Mouse (Mus musculus): ENCODE data around the gene Stk33. TPM values are rescaled to one million over a fixed set of nuclear protein-coding genes. Genes with fewer than 3 reads are reported as not detected.
A peak's percentile ranks its signal among the peaks of the same experiment; 100 is the strongest.

Stk33 gene
- under 1 TPM; 0.17 to 0.51 TPM for total RNA-seq (2021)
- long read RNA-seq, experiment 1, partial matches to known transcripts, result 0 of 1 reads
- long read RNA-seq, experiment 1, other reads (novel, unspliced or antisense), result 1 of 1 reads
- long read RNA-seq, experiment 2, result 0 reads

DNA sequence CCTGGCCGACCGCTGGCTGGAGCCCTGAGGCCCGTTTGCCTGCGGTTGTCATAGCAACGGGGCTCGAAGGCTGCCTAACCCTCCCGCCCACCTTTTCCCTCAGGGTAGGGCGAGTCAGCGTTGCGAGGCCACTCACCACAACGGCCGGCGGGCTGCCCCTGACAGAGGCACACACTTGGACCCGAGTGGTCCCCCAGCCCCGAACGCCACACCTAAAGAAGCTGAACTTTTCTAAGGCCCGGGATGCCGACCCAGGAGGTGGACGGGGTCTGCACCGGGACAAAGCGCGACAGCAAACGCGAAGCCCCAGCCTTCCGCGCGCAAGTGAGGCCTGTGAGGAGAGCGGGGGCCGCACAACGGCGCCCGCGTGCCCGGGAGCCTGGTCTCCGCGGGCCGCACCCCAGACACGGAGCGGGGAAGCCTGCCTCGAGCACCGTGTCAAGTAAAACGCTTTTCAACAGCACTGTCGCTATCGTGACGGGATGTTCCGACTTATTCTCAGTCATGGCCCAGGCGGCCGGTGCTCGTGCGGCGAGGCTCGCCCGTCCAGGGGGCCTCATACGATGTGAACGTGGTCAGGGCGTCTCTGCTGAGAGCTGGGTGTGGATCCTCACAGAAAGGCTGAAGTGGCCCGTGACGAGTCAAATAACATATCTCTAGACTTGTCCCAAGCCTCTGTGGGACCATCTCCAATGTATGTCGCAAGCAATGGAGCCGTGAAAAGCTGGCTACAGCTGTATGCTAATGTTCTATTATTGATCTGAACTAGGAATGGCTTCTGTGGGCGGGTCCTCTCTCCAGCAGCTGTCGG, at the start of gene Stk33:
Gene Stk33, minus strand, starts transcription at position 301 of the 811 bp plus-strand sequence.
- DNase-seq, result peak; percentile 69
- no peak for TF ChIP-seq CTCF (IDR thresholded peaks at IDR 0.05)
- peak within 1 kb of the TSS; percentile 75 for H3K4me3 ChIP-seq
- intact Hi-C loops (cut with DNase I), result no loop called here
- peak within 1 kb of the TSS; percentile 65 for H3K27ac ChIP-seq

DNA sequence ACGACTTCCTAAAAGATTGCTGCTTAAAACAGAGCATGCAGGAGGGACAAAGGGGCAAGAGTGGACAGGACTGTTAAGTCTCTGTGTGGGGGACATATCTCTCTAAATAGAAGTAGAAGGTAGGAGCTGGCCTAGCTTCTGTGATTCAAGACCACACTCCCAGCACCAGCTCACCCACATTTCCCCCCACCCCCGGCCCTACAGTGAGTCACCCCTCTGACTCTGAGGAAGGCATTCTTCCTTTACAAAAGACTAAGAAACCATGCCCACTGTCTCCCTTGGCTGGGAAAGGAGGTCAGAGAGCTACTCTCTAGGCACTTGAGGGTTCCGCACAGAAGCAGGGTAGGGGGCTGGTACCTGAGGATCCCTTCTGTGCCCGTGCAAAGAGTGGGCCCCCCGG, 45.3 kb upstream of the Stk33 start:
- no peak for DNase-seq
- H3K27ac ChIP-seq, result no peak overlapping the region
- no peak for TF ChIP-seq CTCF (IDR thresholded peaks at IDR 0.05)
- H3K4me3 ChIP-seq, result no peak overlapping the region
- intact Hi-C loops (cut with DNase I), result no loop called here

DNA sequence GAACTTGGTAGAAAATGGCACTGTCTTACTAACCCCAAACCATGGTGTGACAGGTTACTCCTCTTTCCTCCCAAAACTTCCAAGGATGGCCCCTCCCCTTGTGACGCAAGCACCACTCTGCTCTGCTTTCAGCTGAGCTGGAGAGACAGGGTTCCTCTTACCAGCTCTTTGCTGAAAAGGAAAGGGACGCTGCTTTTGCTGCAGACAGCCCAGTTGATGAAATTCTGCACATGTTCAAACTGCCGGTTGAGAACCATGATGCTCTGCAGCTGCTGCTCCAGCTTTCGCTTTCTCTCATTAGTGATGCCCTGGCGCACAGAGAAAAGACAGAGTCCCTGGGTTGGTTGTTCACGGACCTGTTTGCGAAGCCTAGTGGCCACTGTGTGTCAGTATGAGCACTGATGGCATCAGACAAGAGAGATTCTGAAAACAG, 41.9 kb upstream of the Stk33 start:
- H3K27ac ChIP-seq, result no peak overlapping the region
- peak; percentile 27 for TF ChIP-seq CTCF (IDR thresholded peaks at IDR 0.05)
- H3K4me3 ChIP-seq, result peak overlapping the region; percentile 57
- intact Hi-C loops (cut with DNase I), result no loop called here
- DNase-seq, result peak; percentile 31

DNA sequence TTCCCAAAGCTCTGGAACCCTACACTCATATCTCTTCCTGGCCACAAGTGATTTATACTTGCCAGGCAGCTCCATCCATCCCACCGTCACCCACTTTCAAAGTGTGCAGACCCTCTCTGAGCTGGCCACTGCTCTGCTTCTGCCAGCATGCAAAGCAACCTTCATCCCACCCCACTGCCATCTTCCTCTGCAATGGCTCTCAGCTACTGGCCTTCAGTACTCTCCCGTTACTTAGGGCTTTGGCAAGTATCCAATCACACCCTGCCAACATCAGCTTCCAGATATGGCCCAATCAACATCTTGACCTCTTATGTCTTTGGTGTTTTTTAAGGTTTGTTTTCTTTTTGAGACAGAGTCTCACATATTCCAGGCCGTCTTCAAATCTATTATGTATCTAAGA, 39.0 kb upstream of the Stk33 start:
- intact Hi-C loops (cut with DNase I), result no loop called here

DNA sequence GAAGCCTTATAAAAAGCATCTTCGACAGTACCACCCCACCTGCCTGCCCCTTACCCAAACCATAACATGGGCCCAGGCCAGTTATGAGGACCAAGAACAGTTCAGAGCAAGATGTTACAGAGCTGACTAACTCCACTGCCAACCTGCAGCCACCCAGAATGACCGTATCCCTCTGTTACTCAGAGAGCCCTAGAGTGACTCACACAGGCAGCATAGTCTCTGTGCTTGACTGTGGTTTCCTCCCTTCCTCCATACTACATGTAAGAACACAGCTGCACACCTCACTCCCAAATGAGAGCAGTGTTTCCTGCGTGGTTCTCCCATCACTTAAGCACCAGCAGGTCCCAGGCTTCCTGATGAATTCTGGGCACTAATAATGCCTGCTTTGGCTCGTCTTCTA, 31.8 kb upstream of the Stk33 start:
- TF ChIP-seq CTCF (IDR thresholded peaks at IDR 0.05), result no peak
- intact Hi-C loops (cut with DNase I), result no loop called here
- no peak for DNase-seq
- no peak overlapping the region for H3K27ac ChIP-seq
- no peak overlapping the region for H3K4me3 ChIP-seq

More for the DNA sequence above, 39.0 kb upstream of the Stk33 start:
- H3K27ac ChIP-seq, result no peak overlapping the region
- DNase-seq, result no peak
- H3K4me3 ChIP-seq, result no peak overlapping the region
- no peak for TF ChIP-seq CTCF (IDR thresholded peaks at IDR 0.05)

DNA sequence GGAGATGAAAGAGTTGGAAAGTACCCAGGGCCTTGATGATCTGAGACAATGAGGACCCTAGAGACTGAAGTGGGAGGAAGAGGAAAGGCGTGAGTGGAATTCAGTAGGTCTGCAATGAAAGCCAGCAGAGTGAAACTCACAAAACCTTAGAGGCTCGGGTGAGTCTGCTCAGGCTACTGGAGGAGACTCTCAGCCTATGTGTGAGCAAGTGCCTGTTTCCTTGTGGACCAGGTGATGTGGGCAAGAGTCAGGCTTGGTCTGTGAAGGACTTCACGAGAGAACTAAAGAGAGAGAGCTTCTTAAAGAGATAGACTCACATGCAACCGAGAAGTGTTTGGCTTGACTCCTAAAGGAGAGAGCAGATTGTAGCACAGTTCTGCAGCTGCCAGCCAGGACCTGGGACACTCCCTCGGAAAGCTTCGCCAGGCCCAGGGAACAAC, 29.4 kb upstream of the Stk33 start:
- peak; percentile 37 for DNase-seq
- TF ChIP-seq CTCF (IDR thresholded peaks at IDR 0.05), result no peak
- peak overlapping the region; percentile 69 for H3K27ac ChIP-seq
- peak overlapping the region; percentile 43 for H3K4me3 ChIP-seq
- intact Hi-C loops (cut with DNase I), result no loop called here

DNA sequence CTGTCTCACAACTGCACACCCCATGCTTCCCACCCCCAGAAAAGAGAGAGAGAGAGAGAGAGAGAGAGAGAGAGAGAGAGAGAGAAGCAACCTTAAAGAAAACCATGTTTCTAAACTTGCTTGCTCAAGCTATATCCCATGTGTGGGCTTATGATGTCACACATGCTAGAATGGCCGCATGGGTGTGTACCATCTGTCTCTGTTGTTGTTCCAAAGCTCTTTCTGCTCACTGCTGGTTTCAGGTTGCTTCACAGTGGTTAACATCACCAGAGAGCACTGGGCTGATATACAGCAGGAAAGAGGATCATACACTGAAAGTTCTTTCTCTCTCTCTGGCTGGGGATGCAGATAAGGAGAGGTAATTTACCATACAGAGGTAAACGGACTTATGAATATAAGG, 28.7 kb upstream of the Stk33 start:
- DNase-seq, result no peak
- intact Hi-C loops (cut with DNase I), result no loop called here
- Histone ChIP-seq H3K27ac (peak overlapping the region; percentile 69), H3K4me3 (peak overlapping the region; percentile 43)
- no peak for TF ChIP-seq CTCF (IDR thresholded peaks at IDR 0.05)

DNA sequence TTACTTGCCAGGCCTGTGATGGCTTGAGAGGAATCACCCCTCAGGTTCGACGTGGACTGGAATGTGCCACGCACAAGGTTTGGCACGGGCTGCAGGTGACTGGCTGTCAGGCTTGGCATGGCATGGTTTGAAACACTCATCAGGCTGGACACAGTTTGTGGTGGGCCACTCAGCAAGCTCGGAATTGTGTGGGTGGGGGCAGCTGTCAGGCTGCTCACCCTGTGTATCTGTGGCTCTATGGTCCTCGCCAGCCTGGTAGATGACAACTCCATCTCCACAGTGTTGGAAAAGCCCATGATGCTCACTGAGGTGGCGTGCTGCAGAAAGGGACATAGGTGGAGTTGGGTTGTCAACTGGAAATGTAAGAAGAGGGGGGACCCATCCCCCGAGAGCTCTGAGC, 21.8 kb upstream of the Stk33 start:
- intact Hi-C loops (cut with DNase I), result no loop called here
- no peak for DNase-seq
- TF ChIP-seq CTCF (IDR thresholded peaks at IDR 0.05), result no peak
- no peak overlapping the region for H3K4me3 ChIP-seq
- H3K27ac ChIP-seq, result no peak overlapping the region

DNA sequence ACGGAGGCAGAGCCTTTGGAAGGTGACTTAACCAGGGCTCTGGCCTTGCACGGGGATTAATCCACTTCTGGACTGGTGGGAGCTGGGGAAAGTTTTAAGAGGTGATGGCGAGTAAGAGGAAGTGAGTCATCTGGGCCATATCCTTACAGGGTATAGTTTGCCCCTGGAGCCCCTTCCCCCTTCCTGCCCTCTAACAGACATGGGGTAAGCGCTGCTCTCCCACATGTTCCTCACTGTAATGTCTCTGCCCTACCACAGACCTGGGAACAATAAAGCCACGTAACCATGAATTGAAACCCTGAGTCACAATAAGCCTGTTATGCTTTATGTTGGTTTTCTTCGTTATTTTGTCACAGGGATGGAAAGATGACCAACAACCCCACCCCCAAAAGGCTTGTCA, 17.7 kb upstream of the Stk33 start:
- no peak overlapping the region for H3K27ac ChIP-seq
- H3K4me3 ChIP-seq, result no peak overlapping the region
- intact Hi-C loops (cut with DNase I), result no loop called here
- DNase-seq, result no peak
- TF ChIP-seq CTCF (IDR thresholded peaks at IDR 0.05), result no peak

DNA sequence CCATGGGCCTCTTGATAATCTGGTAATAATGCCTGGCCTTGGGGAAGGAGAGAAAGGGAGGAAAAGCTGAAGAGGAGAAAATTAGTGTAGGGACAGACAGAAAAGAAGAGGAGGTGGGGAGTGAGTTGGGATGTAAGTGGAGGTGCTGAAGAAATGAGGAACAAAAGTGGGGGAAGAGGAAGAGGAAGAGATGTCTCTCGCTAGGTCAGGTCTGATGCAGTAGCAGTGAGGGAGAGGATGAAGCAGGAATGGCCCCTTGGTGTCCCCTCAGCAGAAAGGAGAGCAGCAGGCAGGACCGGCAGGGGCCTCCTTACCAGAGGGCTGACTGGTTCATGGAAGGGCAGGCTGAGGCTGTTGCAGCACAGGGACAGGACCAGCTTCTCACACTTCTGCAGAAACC, 16.9 kb upstream of the Stk33 start:
- Histone ChIP-seq H3K4me3 (no peak overlapping the region), H3K27ac (no peak overlapping the region)
- intact Hi-C loops (cut with DNase I), result no loop called here
- TF ChIP-seq CTCF (IDR thresholded peaks at IDR 0.05), result no peak
- DNase-seq, result no peak

DNA sequence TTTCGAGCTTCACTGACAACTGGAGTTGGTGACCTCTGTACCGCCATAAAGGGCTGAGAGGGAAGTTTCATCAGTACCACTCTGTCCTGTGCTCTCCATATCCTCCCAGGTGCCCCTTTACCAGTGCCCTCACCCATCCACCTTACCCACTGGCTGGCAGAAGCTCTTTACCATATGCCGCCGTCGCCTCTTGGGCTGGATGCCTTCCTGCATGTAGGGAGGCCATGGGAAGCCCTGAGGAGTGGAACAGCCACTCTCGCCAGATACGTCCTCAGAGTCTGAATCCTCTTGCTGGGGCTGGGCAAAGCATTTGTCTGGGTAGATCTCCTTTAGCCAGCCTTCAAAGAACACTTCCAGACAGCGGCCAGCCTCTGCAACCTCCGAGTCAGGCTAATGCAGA, 16.0 kb upstream of the Stk33 start:
- no peak overlapping the region for H3K27ac ChIP-seq
- intact Hi-C loops (cut with DNase I), result no loop called here
- DNase-seq, result no peak
- no peak for TF ChIP-seq CTCF (IDR thresholded peaks at IDR 0.05)
- no peak overlapping the region for H3K4me3 ChIP-seq

DNA sequence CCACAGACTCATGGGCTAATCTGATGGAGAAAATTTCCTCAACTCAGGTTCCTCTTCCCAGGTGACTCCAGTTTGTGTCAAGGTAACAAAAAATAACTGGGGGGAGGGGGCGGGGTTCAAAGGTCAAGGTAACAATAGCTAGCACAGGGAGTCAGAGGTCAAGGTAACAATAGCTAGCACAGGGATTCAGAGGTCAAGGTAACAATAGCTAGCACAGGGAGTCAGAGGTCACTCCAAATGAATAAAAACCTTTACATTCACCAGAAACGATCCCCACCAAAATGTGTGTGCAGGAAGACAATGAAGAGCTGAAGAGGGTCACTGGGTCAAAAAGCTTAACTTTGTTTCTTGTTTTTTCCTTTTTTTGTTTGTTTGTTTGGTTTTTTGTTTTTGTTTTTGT, 9.2 kb upstream of the Stk33 start:
- intact Hi-C loops (cut with DNase I), result loop anchor here (5.0 kb wide), 1 partner anchor 216 kb away; no protein-coding TSS in a partner anchor
- no peak for DNase-seq
- no peak overlapping the region for H3K27ac ChIP-seq
- no peak overlapping the region for H3K4me3 ChIP-seq
- no peak for TF ChIP-seq CTCF (IDR thresholded peaks at IDR 0.05)

DNA sequence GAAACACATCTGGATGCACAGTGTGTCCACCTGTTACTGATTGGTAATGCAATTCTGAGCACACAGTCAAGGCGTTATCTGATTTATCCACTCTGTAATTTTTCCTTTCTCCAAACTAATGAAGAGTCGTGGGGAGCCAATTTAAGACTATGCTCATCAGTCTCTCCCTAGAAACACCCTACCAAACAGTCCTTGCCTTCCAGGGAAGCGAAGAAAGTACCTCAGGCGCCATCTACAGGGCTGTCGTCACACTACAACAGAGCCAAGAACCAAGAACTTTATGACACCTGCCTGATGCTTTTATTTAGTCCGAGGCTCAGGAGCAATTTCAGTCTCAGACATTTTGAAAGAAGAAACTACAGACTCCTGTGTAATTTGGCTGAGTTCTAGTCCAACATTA, 6.1 kb upstream of the Stk33 start:
- intact Hi-C loops (cut with DNase I), result loop anchor here (5.0 kb wide), 1 partner anchor 213 kb away; no protein-coding TSS in a partner anchor
- Histone ChIP-seq H3K27ac (no peak overlapping the region), H3K4me3 (no peak overlapping the region)
- peak; percentile 59 for DNase-seq
- peak; percentile 79 for TF ChIP-seq CTCF (IDR thresholded peaks at IDR 0.05)

All from gastrocnemius, adult 2 months (tissue).